Comparison of ENCODE assay signal across 21 mouse cellular contexts in genomic region chr9:78365850-78366544, GRCm38 (mm10). TPM values are rescaled to one million over a fixed set of nuclear protein-coding genes. Genes with fewer than 3 reads are reported as not detected.
"Had no signal": no experiment of that assay in that cellular context is flagged by ENCODE, and none has a peak within 500 bp of the region (broad histone marks: within the 10 kb centered on the region; RNA-seq: fewer than 3 reads in every experiment).

No protein-coding gene starts in this region.

- H3K9me3 ChIP-seq: limb, embryonic 13.5 days; midbrain, embryonic 10.5 days; neural tube, embryonic 13.5 days had no signal

- H3K36me3 ChIP-seq: limb, embryonic 13.5 days; midbrain, embryonic 10.5 days; neural tube, embryonic 13.5 days had no signal

- DNase-seq: kidney, postnatal 14 days; left cerebral cortex, postnatal 4 days; lung, adult 18-20 months; retina, postnatal 1 day; right cerebral cortex, postnatal 4 days; spleen, adult 18-20 months; thymus, postnatal 36 days had no signal

- H3K4me3 ChIP-seq: limb, embryonic 13.5 days; midbrain, embryonic 10.5 days; neural tube, embryonic 13.5 days had no signal

- H3K9ac ChIP-seq: limb, embryonic 13.5 days; liver, embryonic 14.5 days; neural tube, embryonic 13.5 days had no signal

- ATAC-seq: midbrain, embryonic 16.5 days had no signal

- H3K4me1 ChIP-seq: limb, embryonic 13.5 days; midbrain, embryonic 10.5 days; neural tube, embryonic 13.5 days had no signal

- H3K27ac ChIP-seq: limb, embryonic 13.5 days; liver, embryonic 14.5 days; midbrain, embryonic 10.5 days; neural tube, embryonic 13.5 days had no signal

- H3K27me3 ChIP-seq: limb, embryonic 13.5 days; neural tube, embryonic 13.5 days had no signal

RNA-seq across cellular contexts. Expression of gene Dppa5a, which starts 2.0 kb away (rescaled TPM):
- total RNA-seq: layer of hippocampus, postnatal 14 days; left cerebral cortex, adult 18-20 months; liver, adult 2 months had no signal
- polyA plus RNA-seq: kidney, embryonic 14.5 days; large intestine, adult 2 months; liver, adult 2 months; liver, embryonic 14.5 days; midbrain, embryonic 10.5 days had no signal

RNA-seq across cellular contexts. Expression of gene Gsta2, which starts 10.4 kb away (rescaled TPM):
- total RNA-seq: layer of hippocampus, postnatal 14 days; left cerebral cortex, postnatal 10 days; left cerebral cortex, postnatal 4 days had no signal
- polyA plus RNA-seq: large intestine, adult 2 months; midbrain, embryonic 10.5 days; midbrain, embryonic 16.5 days; neural tube, embryonic 13.5 days had no signal

RNA-seq across cellular contexts. Expression of gene Ooep, which starts 12.5 kb away (rescaled TPM):
- total RNA-seq: left cerebral cortex, adult 18-20 months; liver, adult 2 months had no signal
- polyA plus RNA-seq: liver, adult 2 months had no signal

RNA-seq across cellular contexts. Expression of gene Ddx43, which starts 29.6 kb away (rescaled TPM):
- total RNA-seq: left cerebral cortex, adult 18-20 months; left cerebral cortex, postnatal 10 days had no signal
- polyA plus RNA-seq: large intestine, adult 2 months; liver, adult 2 months had no signal

RNA-seq across cellular contexts. Expression of gene Omt2b, which starts 38.6 kb away (rescaled TPM):
- total RNA-seq: layer of hippocampus, adult 8-10 months; layer of hippocampus, postnatal 14 days; left cerebral cortex, adult 18-20 months; left cerebral cortex, postnatal 10 days; left cerebral cortex, postnatal 4 days; liver, adult 2 months had no signal
- polyA plus RNA-seq: kidney, embryonic 14.5 days; large intestine, adult 2 months; limb, embryonic 13.5 days; liver, adult 2 months; liver, embryonic 14.5 days; lung, embryonic 16.5 days; midbrain, embryonic 10.5 days; midbrain, embryonic 16.5 days; neural tube, embryonic 13.5 days; stomach, embryonic 16.5 days had no signal
